Mouse (Mus musculus): Measurements from ENCODE around the gene Sertad4. TPM values are rescaled to one million over a fixed set of nuclear protein-coding genes. Genes with fewer than 3 reads are reported as not detected.
A peak's percentile ranks its signal among the peaks of the same experiment; 100 is the strongest.

The Sertad4 gene
- polyA plus RNA-seq, 1 experiment from 2014 or later, result 25.2 TPM

GRCm38 (mm10) chr1:192798212-192799164 lies 57.1 kb downstream of the Sertad4 start:
- no peak overlapping the region for H3K27ac ChIP-seq
- H3K4me2 ChIP-seq (replicated peaks), result no peak overlapping the region
- no peaks in the 10 kb centered on the region for H3K36me3 ChIP-seq
- H3K4me3 ChIP-seq, result no peak overlapping the region
- peaks cover 18% of the 10 kb centered on the region for H3K4me1 ChIP-seq
- H3K9ac ChIP-seq, result no peak overlapping the region
- no peak for ATAC-seq (ENCODE audit: low FRiP score, low read depth)
- H3K9me3 ChIP-seq, result no peaks in the 10 kb centered on the region
- 81% methylated on average over 16 of the region's 16 CpGs for WGBS
- no peaks in the 10 kb centered on the region for H3K27me3 ChIP-seq (replicated peaks)

GRCm38 (mm10) chr1:192797011-192797274 lies 58.6 kb downstream of the Sertad4 start:
- no peak overlapping the region for H3K4me3 ChIP-seq
- no peaks in the 10 kb centered on the region for H3K9me3 ChIP-seq
- H3K4me2 ChIP-seq (replicated peaks), result peak overlapping the region; percentile 28
- peaks cover 18% of the 10 kb centered on the region for H3K4me1 ChIP-seq
- H3K27ac ChIP-seq, result 0 out of 2 replicates have a peak overlapping the region, but pooled peaks have one; percentile 20
- WGBS, result 53% methylated on average over 3 of the region's 3 CpGs
- 0 out of 2 replicates have a peak, but pooled peaks have one; percentile 34 for ATAC-seq (ENCODE audit: low FRiP score, low read depth)
- H3K27me3 ChIP-seq (replicated peaks), result no peaks in the 10 kb centered on the region
- no peak overlapping the region for H3K9ac ChIP-seq
- H3K36me3 ChIP-seq, result no peaks in the 10 kb centered on the region

- Histone ChIP-seq H3K4me1 (peaks cover 18% of the 10 kb centered on the region), H3K9ac (no peak overlapping the region)
Observed at GRCm38 (mm10) chr1:192796201-192797010, 59.1 kb downstream of the Sertad4 start.

GRCm38 (mm10) chr1:192794957-192795745 lies 60.4 kb downstream of the Sertad4 start:
- H3K36me3 ChIP-seq, result no peaks in the 10 kb centered on the region
- peaks cover 18% of the 10 kb centered on the region for H3K4me1 ChIP-seq
- H3K9ac ChIP-seq, result no peak overlapping the region
- H3K9me3 ChIP-seq, result no peaks in the 10 kb centered on the region
- no peak overlapping the region for H3K27ac ChIP-seq
- H3K4me2 ChIP-seq (replicated peaks), result no peak overlapping the region
- ATAC-seq (ENCODE audit: low FRiP score, low read depth), result no peak
- H3K4me3 ChIP-seq, result no peak overlapping the region
- H3K27me3 ChIP-seq (replicated peaks), result no peaks in the 10 kb centered on the region
- 65% methylated on average over 9 of the region's 9 CpGs for WGBS

More at GRCm38 (mm10) chr1:192796201-192797010, 59.1 kb downstream of the Sertad4 start:
- no peak overlapping the region for H3K4me3 ChIP-seq
- H3K36me3 ChIP-seq, result no peaks in the 10 kb centered on the region
- no peaks in the 10 kb centered on the region for H3K27me3 ChIP-seq (replicated peaks)
- peak overlapping the region; percentile 28 for H3K4me2 ChIP-seq (replicated peaks)
- WGBS, result 6% methylated on average over 17 of the region's 21 CpGs
- H3K27ac ChIP-seq, result peak overlapping the region; percentile 32
- ATAC-seq (ENCODE audit: low FRiP score, low read depth), result no peak
- H3K9me3 ChIP-seq, result no peaks in the 10 kb centered on the region

Other genes with a start within 250 kb of the Sertad4 start
- gene Hhat, start 84.5 kb downstream of the Sertad4 start, polyA plus RNA-seq (2016; fragmentation: Nextera tagmentation; extraction: Ambion mirVana), result 7.0 and 7.2 TPM in 2 replicates
- gene Syt14, start 180.0 kb upstream of the Sertad4 start, polyA plus RNA-seq (2016; fragmentation: Nextera tagmentation; extraction: Ambion mirVana), result 6.1 and 7.0 TPM in 2 replicates